Mouse (Mus musculus): ENCODE measurements around the gene C1rl.

DNA sequence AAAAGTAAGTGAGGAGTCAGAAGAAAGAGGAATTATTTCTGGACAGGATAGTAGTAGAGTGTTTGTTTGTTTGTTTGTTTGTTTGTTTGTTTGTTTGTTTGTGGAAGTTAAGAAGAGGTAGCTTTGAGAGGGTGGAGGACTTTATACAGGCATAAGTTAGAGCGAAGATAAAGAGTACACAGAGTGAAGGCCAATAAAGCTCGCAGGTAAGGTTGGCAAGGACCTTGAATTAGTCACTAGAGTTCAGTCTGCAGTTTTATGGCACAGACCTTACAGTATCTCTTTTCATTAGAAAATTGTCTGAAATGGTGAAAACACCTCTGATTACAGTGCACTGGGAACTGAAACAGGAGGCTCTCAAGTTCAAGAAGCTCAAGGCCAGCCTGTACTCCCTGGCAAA, 46.9 kb upstream of the C1rl start:
- TF ChIP-seq CTCF (IDR thresholded peaks at IDR 0.05; ENCODE audit: extremely low read depth, insufficient read length, insufficient replicate concordance, low read depth, low read length) (no peak), POLR2A (IDR thresholded peaks at IDR 0.05; ENCODE audit: low read depth, low read length) (no peak)

Data from small intestine, adult 2 months (tissue).